Mouse (Mus musculus): ENCODE measurements around the gene Tmem40.

DNA sequence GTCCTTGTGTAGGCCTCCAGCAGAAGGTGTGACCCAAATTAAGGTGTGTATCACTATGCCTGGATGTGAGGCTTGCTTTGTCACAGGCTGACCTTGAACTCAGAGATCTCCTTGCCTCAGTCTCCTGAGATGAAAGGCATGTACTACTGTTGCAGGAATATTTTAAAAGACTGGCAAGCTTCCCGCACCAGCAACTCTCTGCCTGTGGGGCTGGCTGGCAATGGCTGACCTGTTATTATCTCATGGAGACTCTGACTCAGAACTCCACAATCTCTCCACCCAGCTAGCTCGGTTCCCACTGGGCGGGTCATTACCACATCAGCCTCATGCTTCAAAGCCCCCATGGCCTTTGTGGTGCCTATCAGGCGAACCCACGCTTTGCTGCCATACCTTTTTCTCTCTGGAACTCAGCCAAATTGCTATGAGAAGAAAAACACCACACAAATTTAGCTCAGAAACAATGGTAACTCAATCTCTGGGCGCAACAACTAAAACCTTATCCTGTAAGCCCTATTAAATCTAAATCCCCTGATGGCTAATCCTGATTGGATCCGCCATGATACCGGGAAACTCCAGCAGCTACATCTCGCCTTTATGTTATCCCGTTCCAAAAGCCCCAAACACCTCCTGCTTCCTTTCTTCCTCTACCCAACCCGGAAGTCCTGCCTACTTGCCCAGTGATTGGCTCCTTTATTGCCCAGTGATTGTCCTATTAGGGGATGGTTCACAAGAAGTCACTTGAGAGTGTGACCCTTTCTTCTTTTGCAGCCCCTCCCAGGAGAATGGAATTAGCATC lies 77.2 kb downstream of the Tmem40 start:
- no peak for TF ChIP-seq POLR2A (IDR thresholded peaks at IDR 0.05; ENCODE audit: low read depth, low read length)
- no peak for TF ChIP-seq CTCF (IDR thresholded peaks at IDR 0.05; ENCODE audit: borderline replicate concordance, insufficient read depth, low read length)
